Mouse (Mus musculus) 416B (cell line): Measurements from ENCODE around the gene Hap1.
"Not testable (repeated sequence)": the region's sequence is repeated elsewhere in the genome, so short reads cannot be mapped to it uniquely, and the experiment has no call there.

Source experiments
- DNase-seq: peaks from one replicate; pipeline ENCODE4 v3.0.0; 2011; ENCODE audit warnings: low read depth

Gene Hap1

GRCm38 (mm10) chr11:100389931-100390445 is 34.1 kb upstream of the Hap1 start:
- no peak for DNase-seq

GRCm38 (mm10) chr11:100388588-100388987 is 32.7 kb upstream of the Hap1 start:
- DNase-seq = no peak

GRCm38 (mm10) chr11:100387589-100388375 is 31.9 kb upstream of the Hap1 start:
- no peak for DNase-seq

GRCm38 (mm10) chr11:100387111-100387510 is 31.2 kb upstream of the Hap1 start:
- DNase-seq = no peak

GRCm38 (mm10) chr11:100386586-100386985 is 30.7 kb upstream of the Hap1 start:
- DNase-seq = no peak

GRCm38 (mm10) chr11:100385016-100385415 is 29.1 kb upstream of the Hap1 start:
- DNase-seq = no peak

- no peak for DNase-seq
Measured at GRCm38 (mm10) chr11:100382682-100383081, 26.8 kb upstream of the Hap1 start.

- no peak for DNase-seq
Measured at GRCm38 (mm10) chr11:100379311-100379710, 23.4 kb upstream of the Hap1 start.

GRCm38 (mm10) chr11:100378446-100378845 is 22.5 kb upstream of the Hap1 start:
- no peak for DNase-seq

- DNase-seq = no peak
Measured at GRCm38 (mm10) chr11:100377989-100378388, 22.1 kb upstream of the Hap1 start.

- no peak for DNase-seq
Measured at GRCm38 (mm10) chr11:100376746-100377389, 20.9 kb upstream of the Hap1 start.

- DNase-seq = no peak
Measured at GRCm38 (mm10) chr11:100376005-100376404, 20.1 kb upstream of the Hap1 start.

- DNase-seq = no peak
Measured at GRCm38 (mm10) chr11:100375127-100375526, 19.2 kb upstream of the Hap1 start.

- peak; percentile 36 for DNase-seq
Measured at GRCm38 (mm10) chr11:100371981-100372558, 16.1 kb upstream of the Hap1 start.

- DNase-seq = no peak
Measured at GRCm38 (mm10) chr11:100369822-100370221, 13.9 kb upstream of the Hap1 start.

GRCm38 (mm10) chr11:100369145-100369544 is 13.2 kb upstream of the Hap1 start:
- no peak for DNase-seq

- peak; percentile 43 for DNase-seq
Measured at GRCm38 (mm10) chr11:100362979-100363562, 7.1 kb upstream of the Hap1 start.

GRCm38 (mm10) chr11:100362209-100362978 is 6.5 kb upstream of the Hap1 start:
- DNase-seq = peak; percentile 67

- DNase-seq = not testable (repeated sequence)
Measured at GRCm38 (mm10) chr11:100361059-100361458, 5.1 kb upstream of the Hap1 start.

- DNase-seq = no peak
Measured at GRCm38 (mm10) chr11:100360175-100360574, 4.2 kb upstream of the Hap1 start.

- peak; percentile 9 for DNase-seq
Measured at GRCm38 (mm10) chr11:100357408-100357807, 1.5 kb upstream of the Hap1 start.

- DNase-seq = no peak
Measured at GRCm38 (mm10) chr11:100356819-100357211, 887 bp upstream of the Hap1 start.
